Mouse (Mus musculus): ENCODE measurements around the gene Msh5. TPM values are rescaled to one million over a fixed set of nuclear protein-coding genes. Genes with fewer than 3 reads are reported as not detected.
"Not testable (repeated sequence)": the region's sequence is repeated elsewhere in the genome, so short reads cannot be mapped to it uniquely, and the experiment has no call there.

Gene Msh5
- polyA plus RNA-seq, 1 experiment: 5.2 TPM

DNA sequence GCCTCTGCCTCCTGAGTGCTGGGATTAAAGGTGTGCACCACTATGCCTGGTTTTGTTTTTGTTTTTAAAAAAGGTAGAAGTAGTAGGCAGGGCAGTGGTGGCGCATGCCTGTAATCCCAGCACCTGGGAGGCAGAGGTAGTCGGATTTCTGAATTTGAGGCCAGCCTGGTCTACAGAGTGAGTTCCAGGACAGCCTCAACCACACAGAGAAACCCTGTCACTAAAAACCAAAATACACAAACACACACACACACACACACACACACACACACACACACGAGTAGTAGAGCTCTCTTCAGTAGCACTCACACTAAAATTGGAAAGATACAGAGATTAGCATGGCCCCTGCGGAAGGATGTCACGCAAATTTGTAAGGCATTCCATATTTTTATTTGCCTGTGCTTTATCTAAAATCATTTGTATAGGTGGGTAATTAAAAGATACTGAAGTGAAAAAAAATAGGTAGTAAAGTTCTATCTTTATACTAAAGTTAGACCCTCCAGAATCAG, 2.4 kb upstream of the Msh5 start:
- DNase-seq (ENCODE audit: low read depth): no peak

DNA sequence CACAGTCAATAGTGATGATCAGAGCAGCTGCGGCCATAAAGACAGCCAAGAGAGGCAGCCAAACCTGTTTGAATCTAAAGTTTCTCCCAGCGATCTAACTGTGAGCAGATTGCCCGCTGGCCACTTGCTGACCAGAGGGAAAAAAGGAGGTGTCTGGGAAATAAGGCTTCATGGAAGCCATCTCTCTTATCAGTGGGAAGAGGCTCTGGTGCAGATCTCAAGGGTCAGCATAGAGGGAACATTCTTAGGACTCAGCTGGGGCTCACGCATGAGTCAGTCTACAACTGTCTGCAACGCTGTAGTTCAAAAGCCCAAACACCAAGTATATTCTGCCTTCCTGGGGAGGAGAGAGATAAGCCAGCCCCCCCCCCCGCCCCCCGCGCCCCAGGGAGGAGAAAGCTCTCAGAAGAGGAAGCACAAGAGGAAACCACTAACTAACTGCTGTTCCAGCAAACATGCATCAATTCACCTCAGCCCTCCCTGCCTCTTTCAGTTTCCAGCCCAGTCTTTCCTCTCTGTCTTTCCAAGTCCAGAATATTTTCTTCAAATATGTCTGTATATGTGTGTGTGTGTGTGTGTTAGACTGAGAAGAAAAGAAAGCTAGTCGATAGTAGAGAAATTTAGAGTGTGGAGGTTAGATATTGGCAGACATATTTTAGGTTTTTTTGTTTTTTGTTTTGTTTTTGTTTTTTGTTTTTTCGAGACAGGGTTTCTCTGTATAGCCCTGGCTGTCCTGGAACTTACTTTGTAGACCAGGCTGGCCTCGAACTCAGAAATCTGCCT, 1.8 kb upstream of the Msh5 start:
- no peak for DNase-seq (ENCODE audit: low read depth)

DNA sequence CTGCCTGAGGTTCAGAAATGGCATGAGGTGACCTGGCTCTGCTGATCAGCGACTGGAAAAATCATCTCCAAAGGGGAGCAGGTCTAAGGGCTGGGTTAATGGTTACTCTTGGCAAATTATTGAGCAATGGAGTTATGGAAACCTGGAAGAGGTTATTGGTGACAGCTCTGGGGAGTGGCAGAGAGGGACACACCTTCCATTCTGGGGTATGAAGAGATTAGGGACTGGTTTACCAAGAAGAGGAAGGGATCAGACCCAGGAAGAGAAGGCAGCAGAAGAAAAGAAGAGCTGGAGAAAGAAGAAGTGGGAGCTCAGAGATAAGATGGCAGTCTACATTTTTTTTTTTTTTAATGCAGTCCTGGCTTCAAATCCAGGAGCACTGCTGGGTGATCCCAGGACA, 1.1 kb upstream of the Msh5 start:
- DNase-seq (ENCODE audit: low read depth): no peak

DNA sequence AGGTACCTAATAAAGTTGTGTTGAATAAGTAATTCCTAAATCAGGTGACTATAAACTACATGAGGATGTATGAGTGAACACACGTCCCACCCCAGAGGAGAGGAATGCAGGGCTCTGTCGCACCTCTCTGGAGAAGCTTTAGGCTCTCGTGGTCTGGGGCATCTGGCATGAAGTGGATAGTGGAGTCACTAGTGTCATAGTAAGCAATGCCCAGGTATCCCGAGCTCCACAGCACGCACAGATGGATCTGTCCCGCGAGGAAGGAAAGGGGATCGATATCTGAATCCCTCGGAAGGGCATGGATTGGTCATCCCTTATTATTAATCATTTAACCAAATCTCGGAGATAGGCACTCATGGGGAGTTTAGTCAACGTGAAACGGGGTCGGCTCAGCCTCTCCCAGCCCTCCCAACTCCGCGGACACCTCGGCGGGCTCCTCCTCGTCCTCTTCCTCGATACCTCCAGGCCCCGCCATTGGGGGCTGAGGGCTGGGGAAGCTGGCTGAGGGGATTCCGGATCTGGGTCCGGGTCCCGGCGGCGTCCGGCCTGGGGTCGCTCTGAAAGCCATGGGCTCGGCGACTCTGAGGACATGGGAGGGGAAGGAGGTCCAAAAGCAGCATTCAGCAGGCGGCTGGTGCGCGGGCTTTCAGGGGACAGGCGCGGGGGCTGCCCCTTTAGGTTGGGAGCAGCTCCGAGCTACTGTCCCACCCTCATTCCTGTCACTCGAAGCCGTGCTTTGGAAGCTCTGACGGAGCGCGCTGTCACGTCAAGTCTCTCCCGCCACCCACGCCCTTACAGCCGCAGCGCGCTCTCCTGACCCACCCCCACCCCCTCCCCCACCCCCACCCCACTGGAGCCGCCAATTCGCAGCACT, 501 bp downstream of the Msh5 start:
- no peak for DNase-seq (ENCODE audit: low read depth)

DNA sequence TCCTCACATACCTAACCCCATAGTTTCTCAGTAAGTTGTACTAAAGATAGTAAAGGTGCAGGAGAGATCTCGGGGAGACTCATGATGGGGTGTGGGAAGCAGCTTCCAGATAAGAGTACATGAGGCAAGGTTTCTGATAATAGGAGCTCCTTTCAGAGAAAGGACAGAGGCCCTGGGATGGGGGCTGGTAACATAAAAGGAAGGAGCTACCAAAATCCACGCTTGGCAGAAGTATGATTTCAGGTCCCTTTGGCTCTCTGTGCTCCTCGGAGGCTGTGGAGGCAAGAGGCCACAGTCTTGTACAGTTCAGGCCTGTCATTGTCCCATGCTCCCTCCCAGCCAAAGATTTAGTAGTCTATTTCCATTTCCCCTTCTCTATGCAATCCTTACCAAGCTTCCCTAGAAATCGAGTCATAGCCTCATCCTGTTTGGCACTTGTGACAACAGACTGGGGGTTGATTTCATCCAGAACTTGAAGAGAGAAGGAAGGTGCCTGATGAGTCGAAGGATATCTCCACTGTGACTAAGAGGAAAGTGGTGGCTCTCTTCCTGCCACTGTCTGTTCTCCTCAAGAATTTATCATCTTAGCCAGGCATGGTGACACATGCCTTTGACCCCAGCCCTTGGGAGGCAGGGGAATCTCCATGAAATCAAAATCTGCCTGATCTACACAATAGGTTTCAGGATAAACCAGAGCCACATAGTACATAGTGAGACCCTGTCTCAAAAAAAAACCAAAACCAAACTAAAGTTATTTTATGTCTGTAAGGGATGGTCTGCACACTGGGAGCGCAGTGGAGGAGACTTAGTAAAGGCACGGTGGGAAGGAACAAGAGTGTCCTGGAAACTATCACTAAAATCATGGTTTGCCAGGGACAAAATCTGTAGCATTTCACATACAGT, 1.4 kb downstream of the Msh5 start:
- no peak for DNase-seq (ENCODE audit: low read depth)

DNA sequence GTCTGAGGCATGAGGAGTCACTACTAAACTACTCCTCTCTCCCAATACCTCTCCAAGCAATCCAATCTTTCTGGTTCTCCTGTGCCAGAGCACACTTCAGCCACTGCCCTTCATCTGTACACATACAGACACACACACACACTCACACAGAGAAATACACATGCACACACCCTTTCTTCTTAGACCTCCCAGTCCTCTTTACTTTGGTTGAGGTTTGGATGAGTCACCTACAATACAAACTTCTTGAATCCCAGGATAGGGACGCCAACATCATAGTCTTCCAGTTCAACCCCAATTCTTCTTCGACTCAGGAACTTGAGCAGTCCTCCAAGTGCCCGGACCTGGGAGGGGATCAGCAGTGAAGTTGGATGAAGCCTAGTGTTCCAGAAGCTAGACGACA, 2.8 kb downstream of the Msh5 start:
- no peak for DNase-seq (ENCODE audit: low read depth)

DNA sequence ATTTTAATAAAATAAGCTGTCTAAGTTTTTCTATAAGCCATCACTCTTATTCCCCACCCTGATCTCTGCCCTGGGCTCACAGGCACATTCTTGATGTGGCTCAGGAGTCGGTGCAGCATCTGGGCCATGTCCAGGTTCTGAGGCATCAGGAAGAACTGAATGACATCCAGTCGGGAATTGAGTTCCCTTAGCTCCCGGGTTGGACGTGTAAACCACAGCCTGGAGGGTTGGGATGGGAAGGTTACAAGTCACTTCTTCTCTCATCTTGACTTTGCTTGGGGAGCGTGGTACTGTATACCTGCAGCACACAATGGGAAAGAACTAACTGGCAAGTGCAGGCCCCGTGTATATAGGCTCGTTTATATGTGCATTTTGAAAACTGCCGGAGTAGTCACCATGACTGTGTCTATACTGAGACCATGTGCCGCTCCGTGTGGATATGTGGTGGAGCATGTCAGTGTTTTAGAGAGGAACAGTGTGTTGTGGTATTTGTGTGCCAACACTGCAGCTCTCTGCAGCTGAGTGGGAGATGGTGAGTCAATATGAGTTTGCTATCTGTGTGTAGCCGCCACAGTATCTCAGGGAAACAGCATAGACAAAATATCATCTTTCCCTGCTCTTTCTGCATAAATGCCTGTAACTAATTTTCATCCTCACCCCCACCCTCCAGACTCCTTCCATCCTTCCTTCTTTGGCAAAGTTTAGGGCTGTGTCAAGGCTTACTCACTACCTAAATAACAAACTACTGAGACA, 7.2 kb downstream of the Msh5 start:
- DNase-seq (ENCODE audit: low read depth): no peak

DNA sequence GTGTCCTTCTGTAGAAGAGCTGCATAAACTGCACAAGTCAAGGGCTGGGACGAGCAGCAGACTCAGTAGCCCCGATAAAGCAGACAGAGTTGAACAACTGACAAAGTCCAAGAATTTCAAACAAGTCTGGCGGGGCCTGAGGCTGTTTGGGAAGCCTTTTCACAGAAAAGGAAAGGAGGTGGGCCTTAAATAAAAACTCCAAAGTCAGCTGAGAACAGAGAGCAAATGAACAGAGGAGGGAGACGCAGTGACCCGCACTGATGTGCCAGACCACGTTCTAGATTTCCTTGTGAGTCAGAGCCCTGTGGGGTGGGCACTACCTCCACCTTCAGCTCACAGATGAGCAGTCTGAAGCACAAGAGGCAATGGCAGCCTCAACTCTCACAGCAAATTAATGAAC, 11.6 kb downstream of the Msh5 start:
- no peak for DNase-seq (ENCODE audit: low read depth)

DNA sequence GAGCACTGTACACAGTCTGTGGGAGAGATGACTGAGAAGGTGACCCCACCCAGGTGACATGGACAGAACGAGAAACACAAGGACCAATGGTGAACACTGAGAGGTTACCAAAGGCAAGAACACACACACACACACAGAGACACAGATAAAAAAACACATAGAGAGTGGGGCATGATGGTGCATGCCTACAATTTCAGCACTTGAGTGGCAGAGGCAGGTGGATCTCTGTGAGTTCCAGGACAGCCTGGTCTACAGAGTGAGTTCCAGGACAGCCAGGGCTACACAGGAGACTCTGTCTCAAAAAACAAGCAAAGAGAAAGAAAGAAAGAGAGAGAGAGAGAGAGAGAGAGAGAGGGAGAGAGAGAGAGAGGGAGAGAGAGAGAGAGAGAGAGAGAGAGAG, 12.8 kb downstream of the Msh5 start:
- not testable (repeated sequence) for DNase-seq (ENCODE audit: low read depth)

DNA sequence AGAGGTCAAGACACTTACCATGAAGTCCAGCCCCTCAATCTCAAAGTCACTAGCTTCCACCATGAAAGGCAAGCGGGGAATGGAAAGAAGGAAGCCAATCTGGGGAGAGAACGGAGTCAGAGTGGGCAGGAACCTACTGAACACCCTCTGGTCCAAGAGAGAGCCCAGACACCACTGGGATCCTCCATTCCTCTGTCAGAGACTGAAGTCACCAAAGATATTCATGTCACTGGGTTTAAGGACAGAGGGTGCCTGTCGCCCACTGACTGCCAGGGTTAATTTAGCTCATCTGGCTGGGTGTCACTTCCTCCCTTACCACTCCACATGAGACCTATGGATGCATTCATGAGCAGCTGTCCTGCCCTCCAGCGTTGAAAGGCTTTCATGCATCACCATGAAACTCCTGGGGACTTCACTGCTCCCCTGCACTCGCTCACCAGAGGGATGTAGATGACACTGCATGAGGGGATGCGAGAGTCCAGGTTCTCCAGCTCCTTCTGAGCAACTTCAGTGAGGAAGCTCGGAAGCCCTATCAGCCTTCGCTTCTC, 14.1 kb downstream of the Msh5 start:
- DNase-seq (ENCODE audit: low read depth): no peak

DNA sequence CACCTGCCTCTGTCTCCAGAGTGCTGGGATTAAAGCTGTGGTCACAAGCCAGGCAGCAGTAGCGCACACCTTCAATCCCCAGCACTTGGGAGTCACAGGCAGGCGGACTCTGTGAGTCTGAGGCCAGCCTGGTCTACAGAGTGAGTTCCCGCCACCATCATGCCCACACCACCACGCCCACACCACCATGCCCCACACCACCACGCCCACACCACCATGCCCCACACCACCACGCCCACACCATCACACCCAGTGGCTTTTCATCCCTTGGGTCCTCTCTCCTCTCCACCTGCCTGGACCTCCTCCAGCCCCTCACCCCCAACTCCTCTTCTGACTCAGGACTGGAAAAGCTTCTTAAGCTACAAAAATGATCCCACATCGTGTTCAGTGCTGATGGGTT, 14.7 kb downstream of the Msh5 start:
- no peak for DNase-seq (ENCODE audit: low read depth)

DNA sequence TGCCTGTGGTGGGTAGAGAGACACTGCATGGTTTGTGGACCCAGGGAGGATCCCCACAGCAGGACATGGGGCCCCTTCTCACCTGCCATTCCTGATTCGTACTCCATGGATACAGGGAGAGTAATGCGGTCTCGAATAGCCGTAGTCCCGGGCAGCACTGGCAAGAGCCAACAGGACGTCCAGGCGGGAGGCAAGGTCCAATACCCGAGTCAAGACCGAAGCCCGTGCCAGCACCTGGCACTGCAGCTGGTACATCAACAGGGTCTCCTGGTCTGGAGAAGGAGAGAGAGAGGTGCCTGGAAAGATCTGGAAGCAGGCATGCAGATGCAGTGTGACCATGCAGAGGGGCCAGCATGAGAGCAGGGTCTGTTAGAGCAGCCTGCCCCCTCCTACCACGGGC, 15.3 kb downstream of the Msh5 start:
- no peak for DNase-seq (ENCODE audit: low read depth)

DNA sequence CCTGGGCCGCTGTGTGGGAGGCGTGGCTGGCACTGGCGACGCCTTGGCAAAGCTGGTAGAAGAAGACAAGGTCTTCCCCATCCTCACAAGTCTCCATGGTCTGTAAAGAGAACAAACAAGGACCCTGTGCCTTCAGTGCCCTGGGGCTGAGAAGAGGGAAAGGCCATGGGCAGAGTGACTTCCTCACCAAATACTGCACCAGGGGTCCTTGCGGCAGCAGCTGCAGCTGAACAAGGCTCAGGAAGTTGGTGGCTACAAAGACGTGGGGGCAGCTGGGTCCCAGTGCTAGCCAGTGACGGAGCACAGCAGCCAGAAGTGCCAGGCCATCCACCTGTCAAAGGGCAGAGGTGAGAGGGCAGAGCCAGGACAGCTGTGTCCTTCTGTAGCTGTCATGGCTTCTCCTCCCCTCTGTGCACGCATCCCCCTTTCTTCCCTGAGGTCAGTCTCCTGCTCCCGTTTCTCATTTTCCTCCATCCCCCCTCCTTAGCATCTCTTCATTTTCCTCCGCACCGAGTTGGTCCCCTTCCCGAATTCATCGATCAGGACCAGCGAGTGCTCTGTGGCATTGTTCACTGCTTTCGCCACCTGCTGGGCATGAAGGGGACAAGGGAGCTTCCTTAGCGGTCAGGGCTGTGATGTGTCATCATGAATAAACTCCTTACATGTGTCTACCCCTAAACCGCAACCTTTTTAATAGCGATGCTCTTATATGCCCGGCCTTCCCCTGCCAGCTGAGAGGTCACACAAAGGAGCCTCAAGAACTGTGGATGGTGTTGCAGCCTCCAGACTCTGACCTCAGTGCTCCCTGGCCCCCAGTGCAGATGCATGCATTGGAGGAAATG, 16.6 kb downstream of the Msh5 start:
- no peak for DNase-seq (ENCODE audit: low read depth)

DNA sequence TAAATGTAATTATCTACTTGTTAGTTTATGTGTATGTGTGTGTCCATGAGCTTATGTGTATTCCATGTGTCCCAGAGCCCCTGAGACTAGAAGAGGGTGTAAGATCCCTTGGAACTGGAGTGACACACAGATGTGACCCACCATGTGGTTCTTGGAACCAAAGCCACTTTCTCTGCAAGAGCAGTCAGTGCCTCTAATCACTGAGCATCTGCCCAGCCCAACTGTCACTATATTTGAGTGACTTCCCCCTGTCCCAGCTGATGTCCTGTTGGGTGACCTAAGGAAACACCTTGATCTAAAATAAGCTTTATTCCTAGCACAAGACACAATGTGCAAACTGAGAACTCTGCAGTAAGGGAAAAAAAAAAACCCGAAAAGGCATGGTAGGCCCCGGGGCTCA, 18.2 kb downstream of the Msh5 start:
- no peak for DNase-seq (ENCODE audit: low read depth)

DNA sequence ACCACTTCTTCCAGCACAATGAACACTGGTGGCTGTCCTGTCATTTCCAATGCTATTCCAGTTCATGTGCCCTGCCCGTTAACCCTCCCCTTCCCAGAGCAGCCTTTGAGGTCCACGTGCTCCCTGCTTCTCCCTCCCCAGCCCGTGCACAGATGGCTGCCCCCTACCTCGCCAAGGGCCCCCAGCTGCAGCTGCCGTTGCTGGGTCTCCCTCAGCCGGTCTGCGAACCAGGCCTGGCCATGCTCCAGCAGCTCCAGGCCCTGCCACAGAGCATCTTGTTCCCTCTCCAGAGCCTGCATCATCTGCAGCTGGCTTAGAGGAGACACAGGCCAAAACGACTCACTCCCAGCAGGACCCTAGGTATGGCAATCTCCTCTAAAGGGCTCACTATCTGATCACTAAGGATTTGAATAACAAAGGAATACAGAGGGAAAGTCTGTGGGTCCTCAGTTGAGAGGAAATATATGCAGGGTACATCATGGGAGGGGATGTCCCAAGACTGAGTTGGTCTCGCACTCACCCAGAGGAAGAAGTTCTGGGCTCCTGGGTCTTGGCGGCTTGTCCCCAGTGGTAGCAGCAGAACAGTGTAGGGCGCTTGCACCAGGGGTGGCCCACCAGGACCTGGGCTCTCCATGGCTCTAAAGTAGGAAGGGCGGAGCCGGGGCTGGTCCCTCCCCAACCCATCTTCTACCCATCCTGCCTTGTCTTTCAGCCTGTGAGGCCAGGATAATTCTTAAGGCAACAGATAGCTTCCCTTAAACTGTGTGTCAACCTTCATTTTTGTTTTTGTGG, 19.1 kb downstream of the Msh5 start, which contains the start of gene Sapcd1:
Gene Sapcd1, minus strand, starts transcription at position 740 of the 792 bp plus-strand sequence.
- DNase-seq (ENCODE audit: low read depth): no peak

DNA sequence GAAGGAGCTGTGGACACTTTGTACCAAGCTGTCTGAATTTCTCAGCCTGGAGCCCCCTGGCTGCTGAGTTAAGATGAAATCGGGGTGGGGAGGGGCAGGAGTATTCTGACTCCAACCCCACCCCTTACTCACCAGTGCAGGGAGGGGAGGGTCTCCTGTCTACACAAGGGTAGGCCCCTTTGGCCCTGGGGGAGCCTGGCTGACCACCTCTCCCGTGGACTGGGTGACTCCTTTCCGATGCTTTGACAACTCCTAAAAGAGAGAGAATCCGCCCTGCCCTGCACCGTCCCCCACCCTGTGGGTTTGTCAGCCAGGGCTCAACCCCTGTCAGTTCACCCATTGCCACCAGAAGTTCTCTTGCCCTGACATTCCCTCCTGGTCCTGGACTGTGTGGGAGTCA, 20.3 kb downstream of the Msh5 start:
- DNase-seq (ENCODE audit: low read depth): no peak

DNA sequence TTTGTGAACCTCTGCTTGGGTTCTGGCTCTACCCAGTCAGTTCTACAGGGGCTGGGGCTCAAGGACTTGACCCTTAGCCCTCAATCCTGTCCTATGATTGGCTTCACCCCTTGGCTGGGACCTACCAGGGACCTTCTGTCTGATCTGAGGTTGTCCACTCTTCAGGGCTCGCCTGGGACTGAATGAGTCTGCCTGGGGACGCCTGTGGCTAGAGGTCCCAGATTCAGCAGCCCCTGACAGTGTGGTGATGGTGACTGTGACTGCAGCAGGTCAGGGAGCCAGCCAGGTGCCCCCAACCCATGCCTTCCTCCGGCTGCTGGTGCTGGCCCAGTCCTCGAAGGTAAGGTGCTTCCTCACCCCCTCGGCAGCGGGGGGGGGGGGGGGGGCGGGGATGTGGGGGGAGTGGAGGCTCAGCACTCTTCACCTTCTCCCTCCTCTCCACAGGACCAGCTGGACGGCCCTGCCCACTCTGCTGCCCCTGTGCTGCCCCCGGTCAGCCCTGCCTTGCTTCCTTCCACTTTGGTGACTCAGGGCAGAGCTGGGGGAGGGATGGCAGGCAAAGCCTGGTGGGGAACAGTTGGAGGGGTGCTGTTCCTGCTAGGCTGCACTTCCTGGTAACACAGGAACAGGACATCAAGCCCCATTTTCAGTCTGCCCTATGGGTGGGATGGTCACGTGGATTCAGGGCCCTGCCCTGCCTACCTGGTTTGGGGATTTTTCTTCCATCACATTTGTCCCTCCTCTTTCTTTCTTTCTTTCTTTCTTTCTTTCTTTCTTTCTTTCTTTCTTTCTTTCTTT, 21.7 kb downstream of the Msh5 start:
- DNase-seq (ENCODE audit: low read depth): no peak

DNA sequence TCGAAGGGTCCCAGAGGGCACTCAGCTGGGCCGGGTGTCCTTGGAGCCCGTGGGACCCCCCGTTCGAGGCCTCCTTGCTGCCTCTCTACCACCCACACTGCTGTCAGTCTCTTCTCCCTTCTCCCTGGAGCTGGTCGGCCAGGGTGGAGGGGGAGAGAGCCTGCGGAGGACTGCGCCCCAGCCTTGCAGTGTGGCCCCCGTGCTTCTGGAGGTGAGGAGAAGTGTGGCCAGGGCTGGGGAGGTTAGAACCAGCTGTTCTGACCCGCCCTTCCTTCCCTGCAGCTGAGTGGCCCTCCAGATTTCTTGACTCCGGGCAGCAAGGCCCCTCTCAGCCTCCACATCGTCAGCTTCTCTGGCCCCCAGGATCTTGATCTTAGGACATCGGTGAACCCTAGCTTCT, 22.3 kb downstream of the Msh5 start:
- no peak for DNase-seq (ENCODE audit: low read depth)

Data from gonadal fat pad, adult 2 months (tissue).